Mouse (Mus musculus) regulatory T cell (primary cell): Measurements from ENCODE around the gene Zdhhc6.

Experiments
- in situ Hi-C: fragments of 300-600 bp; cut with MboI, MseI; formaldehyde crosslinking; loops from one replicate; pipeline ENCODE4 v1.15.1; 2025; ENCODE audit warnings: high pct_unique_total_duplicates

The Zdhhc6 gene

GRCm38 (mm10) chr19:55260389-55261184, 55.2 kb downstream of the Zdhhc6 start:
- in situ Hi-C loops, result loop anchor here (5.0 kb wide), 1 partner anchor 652 kb away; no protein-coding TSS in a partner anchor

GRCm38 (mm10) chr19:55258514-55258913, 57.3 kb downstream of the Zdhhc6 start:
- in situ Hi-C loops, result loop anchor here (5.0 kb wide), 1 partner anchor 49 kb away; no protein-coding TSS in a partner anchor

GRCm38 (mm10) chr19:55257656-55258375, 58.0 kb downstream of the Zdhhc6 start:
- in situ Hi-C loops, result loop anchor here (5.0 kb wide), 1 partner anchor 49 kb away; no protein-coding TSS in a partner anchor

GRCm38 (mm10) chr19:55256156-55256555, 59.7 kb downstream of the Zdhhc6 start:
- in situ Hi-C loops, result loop anchor here (5.0 kb wide), 1 partner anchor 51 kb away; no protein-coding TSS in a partner anchor

- in situ Hi-C loops, result loop anchor here (5.0 kb wide), 1 partner anchor 53 kb away; no protein-coding TSS in a partner anchor
These were observed 61.3 kb downstream of the Zdhhc6 start for GRCm38 (mm10) chr19:55254513-55255016.

GRCm38 (mm10) chr19:55253570-55254441, 62.0 kb downstream of the Zdhhc6 start:
- in situ Hi-C loops, result no loop called here

GRCm38 (mm10) chr19:55253239-55253569, 62.6 kb downstream of the Zdhhc6 start:
- in situ Hi-C loops, result no loop called here

- in situ Hi-C loops, result no loop called here
These were observed 64.3 kb downstream of the Zdhhc6 start, which contains the start of gene Acsl5 for GRCm38 (mm10) chr19:55251383-55252124. Acsl5 (plus strand) TSS chr19:55251938.

- in situ Hi-C loops, result no loop called here
These were observed 65.4 kb downstream of the Zdhhc6 start for GRCm38 (mm10) chr19:55250451-55250850.

- in situ Hi-C loops, result no loop called here
These were observed 67.8 kb downstream of the Zdhhc6 start for GRCm38 (mm10) chr19:55247991-55248520.

- in situ Hi-C loops, result no loop called here
These were observed 68.3 kb downstream of the Zdhhc6 start for GRCm38 (mm10) chr19:55247563-55247962.

- in situ Hi-C loops, result no loop called here
These were observed 71.0 kb downstream of the Zdhhc6 start for GRCm38 (mm10) chr19:55244791-55245231.

- in situ Hi-C loops, result no loop called here
These were observed 74.6 kb downstream of the Zdhhc6 start, which contains the start of gene Gucy2g for GRCm38 (mm10) chr19:55241186-55241645. Gucy2g (minus strand) TSS chr19:55241236.

- in situ Hi-C loops, result no loop called here
These were observed 75.9 kb downstream of the Zdhhc6 start for GRCm38 (mm10) chr19:55239766-55240426.

GRCm38 (mm10) chr19:55236564-55236963, 79.3 kb downstream of the Zdhhc6 start:
- in situ Hi-C loops, result no loop called here

- in situ Hi-C loops, result no loop called here
These were observed 79.8 kb downstream of the Zdhhc6 start for GRCm38 (mm10) chr19:55236026-55236425.

- in situ Hi-C loops, result no loop called here
These were observed 83.7 kb downstream of the Zdhhc6 start for GRCm38 (mm10) chr19:55232136-55232535.

- in situ Hi-C loops, result no loop called here
These were observed 84.8 kb downstream of the Zdhhc6 start for GRCm38 (mm10) chr19:55231081-55231480.

GRCm38 (mm10) chr19:55227135-55227534, 88.7 kb downstream of the Zdhhc6 start:
- in situ Hi-C loops, result no loop called here

GRCm38 (mm10) chr19:55226621-55227020, 89.2 kb downstream of the Zdhhc6 start:
- in situ Hi-C loops, result no loop called here
